Mouse (Mus musculus) forebrain, postnatal 0 days (tissue): ENCODE measurements around the gene Smoc1. TPM values are rescaled to one million over a fixed set of nuclear protein-coding genes. Genes with fewer than 3 reads are reported as not detected.

ENCODE experiments used
- ATAC-seq: fragments of 200-750 bp; cut with Nextera tagmentation; 2 replicates; pipeline ENCODE4 v1.8.0; 2017; ENCODE audit warnings: mild to moderate bottlenecking, moderate library complexity
- DNase-seq: peaks from one replicate; pipeline ENCODE4 v3.0.0-alpha.2; 2015
- H3K27ac ChIP-seq: fragments of 300-500 bp; sonication (generic); 2 replicates; pipeline ENCODE4 v1.5.1; 2014; ENCODE audit warnings: low read depth, mild to moderate bottlenecking, antibody characterized with exemption, low read length, moderate library complexity, mixed read lengths
- H3K27me3 ChIP-seq: fragments of 300-500 bp; sonication (generic); 2 replicates; pipeline ENCODE4 v1.6.1; 2014; ENCODE audit warnings: mild to moderate bottlenecking, low read length, mixed read lengths; ENCODE audit not compliant: insufficient read depth
- H3K36me3 ChIP-seq: fragments of 300-500 bp; sonication (generic); 2 replicates; pipeline ENCODE4 v1.6.1; 2014; ENCODE audit warnings: mild to moderate bottlenecking, moderate library complexity; ENCODE audit not compliant: insufficient read depth
- H3K4me1 ChIP-seq: fragments of 300-500 bp; sonication (generic); 2 replicates; pipeline ENCODE4 v1.6.1; 2014; ENCODE audit warnings: antibody characterized with exemption; ENCODE audit not compliant: insufficient read depth
- H3K4me2 ChIP-seq: fragments of 300-500 bp; sonication (generic); 2 replicates; pipeline ENCODE4 v1.6.1; 2014; ENCODE audit warnings: low read depth, mild to moderate bottlenecking, moderate library complexity
- H3K4me3 ChIP-seq: fragments of 300-500 bp; sonication (generic); 2 replicates; pipeline ENCODE4 v1.5.1; 2014; ENCODE audit warnings: low read depth, low read length, mixed read lengths
- H3K9ac ChIP-seq: fragments of 300-500 bp; sonication (generic); 2 replicates; pipeline ENCODE4 v1.6.1; 2014; ENCODE audit warnings: mild to moderate bottlenecking
- H3K9me3 ChIP-seq: fragments of 300-500 bp; sonication (generic); 2 replicates; pipeline ENCODE4 v1.6.1; 2016; ENCODE audit warnings: low read length
- CTCF ChIP-seq: sonication (generic); IDR thresholded peaks from 2 replicates; pipeline ENCODE4 v1.5.1; 2016; ENCODE audit warnings: antibody characterized with exemption, control low read depth, low read depth
- WGBS: fragments of 180-500 bp; shearing (Covaris S2); extraction: QIAGEN DNeasy Blood & Tissue Kit; methylation state at CpG from one replicate; pipeline ENCODE4 v1.1.7; 2014; 5-methylcytosine and 5-hydroxymethylcytosine counted together
- polyA plus RNA-seq: library from polyadenylated mRNA; unstranded; fragments of >200 nt; fragmentation: Nextera tagmentation; extraction: Ambion mirVana; gene quantifications from 2 replicates; pipeline ENCODE4 v1.2.1, GENCODE M21; 2015
- total RNA-seq: library from RNA; depleted of rRNA; stranded (reverse); fragments of >200 nt; gene quantifications from 2 replicates; pipeline ENCODE4 v1.2.3, GENCODE M21; 2014

Smoc1 gene
- total and polyA plus RNA-seq, 2 experiments from 2014 or later = 12.3 to 16.9 TPM

DNA sequence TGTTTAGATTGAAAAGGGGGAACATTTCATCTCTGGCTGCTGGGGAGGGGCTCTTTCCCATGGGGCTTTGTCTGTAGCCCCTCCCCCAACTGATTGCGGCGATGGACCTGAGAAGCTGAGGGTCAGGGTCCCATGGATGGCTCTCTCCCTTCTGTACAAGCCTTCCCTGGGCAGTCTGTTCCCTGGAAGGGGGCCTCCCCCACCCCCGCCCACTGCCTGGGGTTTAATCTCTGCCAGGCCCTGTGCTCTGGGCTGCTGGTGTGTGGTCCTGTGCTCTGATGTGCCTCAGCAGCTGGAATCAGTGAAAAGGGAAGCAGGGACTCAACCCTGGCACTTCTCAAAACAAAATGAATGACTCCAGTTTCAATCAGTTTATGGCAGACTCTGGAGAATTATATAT is 16.8 kb upstream of the Smoc1 start:
- ATAC-seq = no peak

DNA sequence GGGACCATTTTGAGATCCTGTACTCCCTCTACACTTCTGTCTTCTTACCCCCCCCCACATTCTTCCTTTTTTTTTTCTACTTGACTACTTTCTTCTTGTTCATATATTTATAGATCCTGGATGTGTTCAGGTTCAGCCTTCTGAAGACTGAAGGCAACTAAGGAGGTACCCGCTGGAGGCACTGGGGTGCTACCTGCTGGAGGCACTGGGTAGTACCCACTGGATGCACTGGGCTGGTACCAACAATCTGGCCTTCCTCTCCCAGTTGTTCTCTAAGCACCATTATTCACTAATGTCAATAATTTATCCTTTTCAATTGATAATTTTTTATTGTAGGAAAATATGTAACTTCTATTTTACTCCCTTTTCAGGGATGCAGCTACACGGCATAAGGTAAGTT is 14.6 kb upstream of the Smoc1 start:
- Histone ChIP-seq H3K4me3 (no peak overlapping the region), H3K9ac (no peak overlapping the region), H3K36me3 (no peaks in the 10 kb centered on the region), H3K27ac (no peak overlapping the region), H3K4me1 (no peaks in the 10 kb centered on the region), H3K9me3 (no peaks in the 10 kb centered on the region), H3K4me2 (no peak overlapping the region), H3K27me3 (no peaks in the 10 kb centered on the region)
- ATAC-seq (no peak), DNase-seq (no peak)
- 82% methylated on average over 2 of the region's 2 CpGs for WGBS
- TF ChIP-seq CTCF = no peak

More for the DNA sequence above, 16.8 kb upstream of the Smoc1 start:
- H3K4me3 ChIP-seq = no peak overlapping the region
- no peaks in the 10 kb centered on the region for H3K4me1 ChIP-seq
- no peak overlapping the region for H3K4me2 ChIP-seq
- H3K36me3 ChIP-seq = no peaks in the 10 kb centered on the region
- no peak overlapping the region for H3K27ac ChIP-seq
- H3K9ac ChIP-seq = no peak overlapping the region
- no peak for DNase-seq
- 6% methylated on average over 3 of the region's 3 CpGs for WGBS
- TF ChIP-seq CTCF = no peak
- H3K27me3 ChIP-seq = no peaks in the 10 kb centered on the region
- no peaks in the 10 kb centered on the region for H3K9me3 ChIP-seq

DNA sequence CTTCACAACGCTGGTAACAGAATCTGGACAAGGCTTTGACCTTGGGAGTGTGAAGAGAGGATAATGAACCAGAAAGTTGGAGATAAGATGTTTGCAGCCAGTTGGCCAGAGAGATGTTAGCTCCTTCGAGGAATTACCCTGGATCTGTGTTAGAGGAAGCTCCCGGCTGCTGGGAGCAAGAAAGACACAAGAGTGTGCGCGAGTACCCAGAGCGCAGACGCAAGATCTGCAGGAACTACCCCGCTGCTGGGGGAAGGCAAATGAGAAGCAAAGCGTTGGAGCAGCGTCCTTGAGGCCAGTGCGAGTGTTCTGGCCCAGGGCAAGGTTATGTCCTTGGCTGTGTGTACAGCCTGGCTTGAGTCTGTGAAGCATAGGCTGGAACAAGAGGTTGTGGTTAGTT is 13.1 kb upstream of the Smoc1 start:
- Histone ChIP-seq H3K9ac (no peak overlapping the region), H3K27me3 (no peaks in the 10 kb centered on the region), H3K4me3 (no peak overlapping the region), H3K36me3 (no peaks in the 10 kb centered on the region), H3K9me3 (no peaks in the 10 kb centered on the region), H3K4me2 (no peak overlapping the region), H3K4me1 (no peaks in the 10 kb centered on the region), H3K27ac (no peak overlapping the region)
- WGBS = 84% methylated on average over 11 of the region's 11 CpGs
- DNase-seq (no peak), ATAC-seq (no peak)
- no peak for TF ChIP-seq CTCF

DNA sequence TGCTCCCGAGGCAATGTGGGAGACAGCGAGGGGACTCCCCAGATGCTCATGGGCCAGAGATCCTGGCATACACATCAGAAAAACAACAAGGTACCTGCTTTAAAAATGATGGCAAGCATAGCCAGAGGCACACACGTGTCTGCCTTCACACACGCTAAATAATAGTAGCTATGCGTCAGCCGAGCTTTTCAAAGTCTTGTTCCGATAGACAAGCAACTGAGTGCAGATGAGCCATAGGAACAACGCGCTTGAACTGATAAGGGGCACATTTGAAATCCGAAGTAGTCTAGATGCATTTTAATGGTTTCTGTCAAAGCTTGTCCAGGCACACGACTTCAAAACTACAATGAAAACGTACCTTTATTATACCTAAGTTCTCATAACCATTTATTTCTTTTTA is 9.0 kb upstream of the Smoc1 start:
- no peaks in the 10 kb centered on the region for H3K27me3 ChIP-seq
- no peak overlapping the region for H3K9ac ChIP-seq
- no peak overlapping the region for H3K27ac ChIP-seq
- no peak overlapping the region for H3K4me2 ChIP-seq
- WGBS = 92% methylated on average over 12 of the region's 12 CpGs
- no peak for TF ChIP-seq CTCF
- no peak for DNase-seq
- no peak for ATAC-seq
- no peak overlapping the region for H3K4me3 ChIP-seq
- H3K4me1 ChIP-seq = no peaks in the 10 kb centered on the region
- no peaks in the 10 kb centered on the region for H3K36me3 ChIP-seq
- H3K9me3 ChIP-seq = no peaks in the 10 kb centered on the region

DNA sequence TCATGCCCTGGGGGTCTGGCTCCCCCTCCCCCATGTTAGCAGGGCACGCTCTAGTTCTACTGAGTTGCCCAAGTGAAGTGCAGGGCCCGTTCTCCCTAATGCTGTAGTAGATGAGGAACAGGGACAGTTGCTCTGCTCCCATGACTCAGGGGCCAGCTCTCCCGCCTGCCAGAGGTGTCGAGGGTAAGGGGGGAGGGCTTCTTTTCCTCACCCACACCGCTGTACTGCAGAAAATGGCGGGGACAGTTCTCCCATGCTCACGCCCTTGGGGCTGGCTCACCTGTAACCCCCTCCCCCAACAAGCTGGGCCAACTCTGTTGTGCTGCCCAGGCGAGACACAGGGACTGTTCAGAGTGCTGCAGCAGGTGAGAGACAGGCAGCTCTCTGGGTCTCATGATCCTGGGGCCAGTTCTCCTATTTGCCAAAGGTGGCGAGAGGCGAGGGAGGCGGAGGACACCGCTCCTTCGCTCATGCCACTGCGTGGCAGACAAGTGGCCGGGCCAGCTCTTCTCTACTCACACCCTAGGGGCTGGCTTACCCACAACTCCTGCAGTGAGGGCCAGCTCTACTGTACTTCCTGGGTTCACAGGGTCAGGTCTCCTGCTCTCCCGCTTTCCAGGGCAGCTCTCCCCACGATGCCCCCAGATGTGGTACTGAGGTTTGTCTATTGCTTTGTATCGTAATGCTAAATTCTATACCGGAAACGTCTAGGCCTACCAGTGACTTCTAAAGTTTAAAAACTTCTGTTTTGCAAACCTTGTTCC is 7.9 kb upstream of the Smoc1 start:
- DNase-seq (no peak), ATAC-seq (no peak)
- Histone ChIP-seq H3K9ac (no peak overlapping the region), H3K36me3 (no peaks in the 10 kb centered on the region), H3K4me1 (no peaks in the 10 kb centered on the region), H3K27ac (no peak overlapping the region), H3K27me3 (no peaks in the 10 kb centered on the region), H3K9me3 (no peaks in the 10 kb centered on the region), H3K4me2 (no peak overlapping the region), H3K4me3 (no peak overlapping the region)
- no peak for TF ChIP-seq CTCF
- WGBS = 88% methylated on average over 20 of the region's 20 CpGs

DNA sequence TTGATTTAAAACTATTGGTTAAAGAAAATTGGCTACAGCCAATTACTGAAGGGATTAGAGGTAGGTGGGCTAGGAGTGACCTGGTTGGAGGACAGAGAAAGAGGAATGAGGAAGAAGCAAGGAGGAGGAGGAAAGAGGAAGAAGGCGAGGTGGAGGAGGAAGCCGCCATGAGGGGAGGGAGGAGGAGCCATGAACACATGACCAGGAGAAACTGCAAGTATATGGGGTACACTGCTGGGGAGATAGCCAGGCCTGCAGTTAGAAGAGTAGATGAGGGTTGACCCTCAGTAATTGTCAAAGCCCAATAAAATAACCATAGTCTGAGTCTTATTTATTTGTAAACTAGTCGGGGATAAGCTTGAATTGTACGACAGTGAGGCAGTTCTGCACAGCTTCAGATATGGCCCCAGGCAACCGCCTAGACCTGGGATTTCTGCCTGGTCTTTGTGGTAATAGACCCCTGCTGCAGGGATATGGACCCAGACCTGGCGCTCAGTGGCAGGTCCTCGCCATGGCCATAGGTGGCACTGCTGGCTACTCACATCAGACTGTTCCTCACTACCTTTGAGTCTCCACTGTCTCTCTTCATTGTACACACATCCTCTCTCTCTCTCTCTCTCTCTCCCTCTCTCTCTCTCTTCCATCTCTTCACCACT is 7.2 kb upstream of the Smoc1 start:
- WGBS = 88% methylated on average over 7 of the region's 7 CpGs
- no peaks in the 10 kb centered on the region for H3K9me3 ChIP-seq
- no peaks in the 10 kb centered on the region for H3K27me3 ChIP-seq
- no peaks in the 10 kb centered on the region for H3K36me3 ChIP-seq
- DNase-seq (no peak), ATAC-seq (no peak)
- no peak overlapping the region for H3K4me2 ChIP-seq
- H3K27ac ChIP-seq = no peak overlapping the region
- H3K9ac ChIP-seq = no peak overlapping the region
- no peaks in the 10 kb centered on the region for H3K4me1 ChIP-seq
- TF ChIP-seq CTCF = no peak
- no peak overlapping the region for H3K4me3 ChIP-seq

DNA sequence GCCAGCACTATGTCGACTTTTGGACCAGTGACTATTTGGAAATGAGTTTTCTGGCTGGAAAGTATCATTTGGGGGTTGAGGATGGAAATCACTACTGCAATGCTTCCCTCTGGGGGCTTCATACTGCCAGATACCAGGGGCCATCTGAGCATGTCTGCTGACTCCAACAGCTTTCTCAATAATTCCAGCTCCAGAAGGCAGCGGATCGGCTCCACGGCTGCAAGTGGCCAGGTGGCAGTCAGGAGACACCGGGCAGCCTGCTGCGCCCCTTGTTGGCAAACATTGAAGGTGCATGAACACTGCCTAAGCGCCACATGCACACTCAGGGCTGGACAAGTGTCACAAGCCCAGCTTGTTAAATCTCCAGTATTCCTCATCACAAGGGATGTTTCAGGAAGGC is 2.2 kb upstream of the Smoc1 start:
- no peak for ATAC-seq
- no peak overlapping the region for H3K9ac ChIP-seq
- H3K9me3 ChIP-seq = no peaks in the 10 kb centered on the region
- H3K27me3 ChIP-seq = no peaks in the 10 kb centered on the region
- TF ChIP-seq CTCF = 0 out of 2 replicates have a peak, but pooled peaks have one; percentile 2
- DNase-seq = no peak
- no peak overlapping the region for H3K4me2 ChIP-seq
- H3K4me1 ChIP-seq = no peaks in the 10 kb centered on the region
- 84% methylated on average over 7 of the region's 7 CpGs for WGBS
- no peak overlapping the region for H3K27ac ChIP-seq
- no peak overlapping the region for H3K4me3 ChIP-seq
- no peaks in the 10 kb centered on the region for H3K36me3 ChIP-seq
